Mouse (Mus musculus) liver, adult 2 months (tissue): Measurements from ENCODE around the gene Psmb10. TPM values are rescaled to one million over a fixed set of nuclear protein-coding genes. Genes with fewer than 3 reads are reported as not detected.
A peak's percentile ranks its signal among the peaks of the same experiment; 100 is the strongest.

Experiments
- DNase-seq: peaks from one replicate; pipeline ENCODE4 v3.0.0-alpha.2; 2011; ENCODE audit warnings: low read depth, low spot score; ENCODE audit errors: extremely low read depth
- H3K27ac ChIP-seq: fragments of 200-500 bp; replicated peaks from 2 replicates; pipeline ENCODE4 v1.5.1; 2012; ENCODE audit warnings: low read depth, mild to moderate bottlenecking, control low read depth, inconsistent platforms, low read length; ENCODE audit not compliant: insufficient read depth
- H3K27me3 ChIP-seq: fragments of 200-500 bp; 2 replicates; pipeline ENCODE4 v1.6.1; 2012; ENCODE audit warnings: mild to moderate bottlenecking, moderate library complexity, low read length, inconsistent platforms; ENCODE audit not compliant: control insufficient read depth, insufficient read depth
- H3K36me3 ChIP-seq: fragments of 200-500 bp; 2 replicates; pipeline ENCODE4 v1.6.1; 2012; ENCODE audit warnings: low read length, inconsistent platforms; ENCODE audit not compliant: control insufficient read depth, insufficient read depth
- H3K4me1 ChIP-seq: fragments of 200-500 bp; 2 replicates; pipeline ENCODE4 v1.6.1; 2011; ENCODE audit warnings: low read length; ENCODE audit not compliant: control insufficient read depth, insufficient read depth
- H3K4me3 ChIP-seq: fragments of 200-500 bp; 2 replicates; pipeline ENCODE4 v1.5.1; 2011; ENCODE audit warnings: low read depth, mild to moderate bottlenecking, control low read depth, low read length, moderate library complexity; ENCODE audit not compliant: insufficient read depth
- H3K79me2 ChIP-seq: fragments of 200-500 bp; 2 replicates; pipeline ENCODE4 v1.6.1; 2012; ENCODE audit warnings: inconsistent platforms, mild to moderate bottlenecking, low read length, moderate library complexity; ENCODE audit not compliant: control insufficient read depth, insufficient read depth
- H3K9ac ChIP-seq: fragments of 200-500 bp; 2 replicates; pipeline ENCODE4 v1.6.1; 2012; ENCODE audit warnings: low read depth, mild to moderate bottlenecking, control low read depth, inconsistent platforms, low read length
- CTCF ChIP-seq: fragments of 200-500 bp; IDR thresholded peaks from 2 replicates; pipeline ENCODE4 v1.5.1; 2011; ENCODE audit warnings: low read depth, low read length, control low read depth
- POLR2A ChIP-seq: fragments of 200-500 bp; IDR thresholded peaks from 2 replicates; pipeline ENCODE4 v1.6.1; 2011; ENCODE audit warnings: low read length, control low read depth; ENCODE audit not compliant: insufficient read depth; ENCODE audit errors: extremely low read depth
- WGBS: fragments of 180-500 bp; shearing (Covaris S2); methylation state at CpG from one replicate; pipeline ENCODE4 v1.1.7; 2018; 5-methylcytosine and 5-hydroxymethylcytosine counted together
- polyA plus RNA-seq: library from polyadenylated mRNA; depleted of rRNA; stranded (reverse); fragments of >200 nt; gene quantifications from 2 replicates; pipeline ENCODE4 v1.2.3, GENCODE M21; 2012
- total RNA-seq: library from RNA; depleted of rRNA; stranded (reverse); fragments of >200 nt; gene quantifications from 2 replicates; pipeline ENCODE4 v1.2.3, GENCODE M21; 2014

Gene Psmb10
- total and polyA plus RNA-seq, 2 experiments = 109 to 139 TPM

DNA sequence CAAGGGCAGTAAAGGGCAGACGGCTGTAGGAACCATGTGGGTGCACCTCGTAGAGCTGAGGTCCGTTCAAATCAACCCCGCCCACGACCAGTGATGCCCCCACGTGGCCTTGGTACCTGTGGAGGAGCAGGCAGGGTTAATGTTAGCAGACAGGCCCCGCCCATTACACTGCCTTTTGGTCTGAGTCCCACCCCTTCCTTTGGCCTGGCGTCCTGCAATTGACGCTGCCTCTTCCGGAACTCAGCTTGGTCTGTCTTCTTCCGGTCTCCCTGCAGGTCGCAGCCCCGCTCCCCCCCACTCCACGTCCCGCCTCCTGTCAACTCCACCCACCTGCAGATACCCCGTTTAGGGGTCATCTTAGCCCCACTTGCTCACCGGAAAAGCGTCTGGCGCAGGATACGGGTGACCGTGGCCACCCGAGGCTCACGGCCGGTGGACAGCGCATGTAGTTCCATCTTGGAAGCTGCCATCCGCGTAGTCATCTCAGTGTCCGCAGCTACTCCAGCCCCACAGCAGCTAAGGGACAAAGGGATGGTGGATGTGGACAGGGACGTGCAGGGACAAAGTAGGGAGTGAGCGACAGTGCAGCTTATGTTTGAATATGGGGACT, 1.3 kb downstream of the Psmb10 start:
- Histone ChIP-seq H3K9ac (peak overlapping the region; percentile 75), H3K4me3 (peak overlapping the region; percentile 87), H3K36me3 (peaks cover 6% of the 10 kb centered on the region; the same call in 1 of the 2 replicates), H3K27ac (peak overlapping the region; percentile 91), H3K4me1 (peaks cover 8% of the 10 kb centered on the region; the same call in 1 of the 2 replicates), H3K27me3 (no peaks in the 10 kb centered on the region), H3K79me2 (peaks cover 8% of the 10 kb centered on the region; the same call in 1 of the 2 replicates)
- WGBS = under 1% methylated on average over 30 of the region's 30 CpGs
- DNase-seq = peak; percentile 92
- TF ChIP-seq CTCF (0 out of 2 replicates have a peak, but pooled peaks have one; percentile 9), POLR2A (peak; percentile 82; the same call in 1 of the 2 replicates)

DNA sequence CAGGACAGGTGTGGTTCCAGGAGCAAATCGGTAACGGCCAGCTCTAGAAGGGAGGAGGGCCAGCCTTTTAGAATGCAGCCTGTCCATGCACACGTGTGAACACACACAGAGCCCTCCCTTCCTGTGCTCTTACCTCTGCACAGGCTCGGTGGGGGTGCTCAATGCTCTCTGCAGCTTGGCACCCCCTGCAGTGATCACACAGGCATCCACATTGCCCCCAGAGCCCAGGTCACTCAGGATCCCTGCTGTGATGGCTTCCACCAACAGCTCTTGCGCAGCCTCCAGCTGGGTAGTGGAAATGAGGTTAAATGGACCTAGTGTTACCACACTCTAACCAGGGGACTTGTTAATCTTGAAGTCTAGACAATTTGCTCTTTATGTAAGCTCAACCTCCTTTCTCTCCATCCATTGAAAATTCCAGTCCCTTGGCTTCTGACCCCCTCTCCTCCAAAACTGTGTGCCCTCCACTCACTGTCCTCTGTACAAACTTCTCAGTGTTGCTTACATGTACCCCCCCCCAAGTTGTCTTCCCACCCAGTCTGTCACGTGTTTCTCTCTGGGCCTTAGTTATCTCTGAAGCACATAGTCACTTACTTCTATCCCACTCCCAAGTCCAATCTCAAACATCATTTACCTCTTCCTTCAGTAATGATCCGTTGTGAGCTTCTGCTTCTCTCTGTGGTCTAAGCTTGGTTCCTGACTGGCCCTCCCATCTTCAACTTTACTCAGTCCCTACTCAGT, 2.2 kb downstream of the Psmb10 start:
- H3K9ac ChIP-seq = no peak overlapping the region

DNA sequence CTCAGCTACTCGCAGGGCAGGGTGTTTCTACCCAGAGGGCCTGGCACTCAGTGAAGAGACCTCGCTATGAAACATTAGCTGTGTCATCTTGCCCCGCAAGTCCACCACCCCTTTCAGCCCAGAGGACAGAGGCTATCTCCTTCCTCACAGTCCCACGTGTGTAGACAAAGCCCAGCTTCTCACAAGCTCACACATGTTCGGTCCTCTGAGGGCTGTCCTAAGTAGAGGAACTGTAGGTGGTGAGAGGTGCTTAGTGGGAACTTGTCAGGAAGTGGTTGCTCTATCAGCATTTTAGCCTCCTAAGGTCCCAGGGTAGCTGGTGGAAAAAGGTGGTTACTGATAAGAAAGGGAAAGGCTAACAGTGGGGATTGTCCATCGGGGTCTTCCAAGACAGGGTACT, 3.1 kb downstream of the Psmb10 start:
- peaks cover 3% of the 10 kb centered on the region; the same call in 1 of the 2 replicates for H3K36me3 ChIP-seq
- 81% methylated on average over 6 of the region's 6 CpGs for WGBS
- H3K9ac ChIP-seq = no peak overlapping the region
- peaks cover 3% of the 10 kb centered on the region; the same call in 1 of the 2 replicates for H3K4me1 ChIP-seq
- H3K4me3 ChIP-seq = no peak overlapping the region
- no peaks in the 10 kb centered on the region for H3K79me2 ChIP-seq
- no peak for DNase-seq
- TF ChIP-seq CTCF (no peak), POLR2A (no peak)
- H3K27me3 ChIP-seq = no peaks in the 10 kb centered on the region
- no peak overlapping the region for H3K27ac ChIP-seq

More for the DNA sequence above, 2.2 kb downstream of the Psmb10 start:
- Histone ChIP-seq H3K79me2 (0 out of 2 replicates have a peak, but pooled peaks cover under 1% of the 10 kb centered on the region), H3K36me3 (peaks cover 5% of the 10 kb centered on the region; the same call in 1 of the 2 replicates), H3K4me3 (no peak overlapping the region), H3K4me1 (peaks cover 5% of the 10 kb centered on the region; the same call in 1 of the 2 replicates), H3K27ac (no peak overlapping the region), H3K27me3 (no peaks in the 10 kb centered on the region)
- 49% methylated on average over 7 of the region's 7 CpGs for WGBS
- no peak for TF ChIP-seq POLR2A
- DNase-seq = no peak

DNA sequence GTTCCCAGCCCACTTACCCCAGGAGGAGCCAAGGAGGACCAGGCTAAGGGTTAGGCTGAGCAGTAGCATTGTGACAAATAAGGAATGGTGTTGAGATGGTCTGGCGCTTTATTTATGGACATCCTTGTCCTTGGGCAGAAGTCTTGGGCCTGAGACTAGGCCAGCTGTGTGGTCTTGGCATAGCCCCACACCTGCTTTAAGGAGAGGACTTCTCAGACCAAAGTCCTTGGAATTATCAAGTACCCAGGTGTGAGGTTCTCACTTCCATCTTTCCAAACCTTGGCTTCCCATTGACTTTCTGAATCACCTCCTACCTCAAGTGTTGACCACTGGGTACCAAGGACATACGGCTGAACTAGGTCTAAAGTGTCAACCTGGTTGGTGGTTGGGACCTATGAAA, 4.5 kb downstream of the Psmb10 start, which contains the start of gene Ctrl:
Ctrl (minus strand) TSS at position 101 of the 400 bp plus-strand sequence.
- Histone ChIP-seq H3K4me3 (no peak within 1 kb of the TSS), H3K9ac (no peak within 1 kb of the TSS), H3K27ac (no peak within 1 kb of the TSS), H3K27me3 (no peaks in the 10 kb centered on the region), H3K36me3 (no peaks in the 10 kb centered on the region; the same call in 1 of the 2 replicates), H3K79me2 (no peaks in the 10 kb centered on the region), H3K4me1 (peaks cover 3% of the 10 kb centered on the region; the same call in 1 of the 2 replicates)
- DNase-seq = no peak
- 93% methylated on average over 2 of the region's 2 CpGs for WGBS
- no peak for TF ChIP-seq CTCF

DNA sequence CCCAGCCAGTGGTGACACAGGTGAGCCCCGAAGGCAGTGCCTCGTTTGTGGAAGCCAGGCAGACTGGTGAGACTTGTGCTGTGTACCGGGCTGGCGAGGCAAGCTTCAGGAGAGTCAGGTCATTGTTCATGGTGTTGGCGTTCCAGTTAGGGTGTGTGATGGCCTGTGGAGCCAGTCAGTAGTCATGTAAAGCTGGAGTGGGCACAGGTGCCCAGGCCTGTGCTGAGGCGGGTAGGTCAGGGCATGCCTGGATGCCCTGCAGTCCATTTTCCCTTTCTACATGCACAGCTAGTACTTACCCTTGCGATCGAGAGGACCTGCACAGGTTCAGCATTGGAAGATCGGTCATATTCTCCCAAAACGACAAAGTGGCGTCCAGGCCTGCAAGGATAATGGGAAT, 5.7 kb downstream of the Psmb10 start:
- Histone ChIP-seq H3K27me3 (no peaks in the 10 kb centered on the region), H3K36me3 (no peaks in the 10 kb centered on the region; the same call in 1 of the 2 replicates), H3K9ac (no peak overlapping the region), H3K4me1 (peaks cover 3% of the 10 kb centered on the region; the same call in 1 of the 2 replicates), H3K79me2 (no peaks in the 10 kb centered on the region), H3K27ac (no peak overlapping the region), H3K4me3 (no peak overlapping the region)
- no peak for DNase-seq
- no peak for TF ChIP-seq CTCF
- TF ChIP-seq POLR2A = no peak
- 93% methylated on average over 11 of the region's 11 CpGs for WGBS
